Mouse (Mus musculus): Measurements from ENCODE around the gene Alox5ap.

GRCm38 (mm10) chr5:149228700-149229618 lies 35.6 kb upstream of the Alox5ap start:
- TF ChIP-seq GATA1 (IDR thresholded peaks at IDR 0.05; ENCODE audit: borderline replicate concordance, low read length) = no peak
- no peak for TF ChIP-seq FLI1 (IDR thresholded peaks at IDR 0.05; ENCODE audit: low read length)

Data from megakaryocyte, embryonic 14.5 days (primary cell).